Mouse (Mus musculus) embryonic fibroblast, embryonic 13.5 days (primary cell): Measurements from ENCODE around the gene Cacna1c.

Source experiments
- CTCF ChIP-seq: IDR thresholded peaks from 2 replicates; pipeline ENCODE4 v1.5.1; 2011; ENCODE audit warnings: mild to moderate bottlenecking, control low read depth, low read length, moderate library complexity, borderline replicate concordance; ENCODE audit not compliant: insufficient read depth
- POLR2A ChIP-seq: IDR thresholded peaks from 2 replicates; pipeline ENCODE4 v1.6.1; 2011; ENCODE audit warnings: low read depth, mild to moderate bottlenecking, control low read depth, low read length, moderate library complexity

DNA sequence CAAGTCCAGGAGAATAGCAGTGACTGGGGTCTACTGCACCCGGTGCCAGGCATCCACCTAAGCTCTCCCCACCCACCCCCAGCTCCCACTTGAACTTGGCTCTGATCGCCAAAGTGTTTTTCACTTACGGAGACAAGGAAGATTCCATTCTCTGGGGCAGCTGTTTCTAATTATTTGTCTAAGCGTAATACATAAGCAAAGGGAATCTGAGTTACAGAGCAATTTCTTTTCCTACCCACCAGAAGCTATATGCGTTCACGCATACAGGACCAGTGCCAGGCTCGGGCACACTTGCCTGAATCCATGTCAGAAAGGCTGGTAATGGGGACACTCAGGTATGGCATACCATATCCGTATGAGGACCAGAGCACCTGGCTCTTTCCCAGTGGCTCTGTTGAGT, 248.9 kb downstream of the Cacna1c start:
- TF ChIP-seq CTCF (no peak), POLR2A (no peak)
